Mouse (Mus musculus): ENCODE data around the gene Pheta2. TPM values are rescaled to one million over a fixed set of nuclear protein-coding genes. Genes with fewer than 3 reads are reported as not detected.

Gene Pheta2
- polyA plus RNA-seq, 1 experiment, result 1.8 TPM

- H3K36me3 ChIP-seq (ENCODE audit: control insufficient read depth), result peaks cover 86% of the 10 kb centered on the region
- TF ChIP-seq TAL1 (IDR thresholded peaks at IDR 0.05; ENCODE audit: low read length) (no peak), GATA1 (IDR thresholded peaks at IDR 0.05; ENCODE audit: low read length) (no peak)
- H3K27me3 ChIP-seq (ENCODE audit: control insufficient read depth), result no peaks in the 10 kb centered on the region
- H3K9me3 ChIP-seq (ENCODE audit: control insufficient read depth, low read length), result peaks cover 2% of the 10 kb centered on the region; the same call in 1 of the 2 replicates
- peak overlapping the region; percentile 91 for H3K4me3 ChIP-seq (replicated peaks)
- H3K4me1 ChIP-seq (ENCODE audit: control insufficient read depth), result peaks cover 79% of the 10 kb centered on the region
These were observed 9.1 kb downstream of the Pheta2 start for GRCm38 (mm10) chr15:82347852-82348251.

DNA sequence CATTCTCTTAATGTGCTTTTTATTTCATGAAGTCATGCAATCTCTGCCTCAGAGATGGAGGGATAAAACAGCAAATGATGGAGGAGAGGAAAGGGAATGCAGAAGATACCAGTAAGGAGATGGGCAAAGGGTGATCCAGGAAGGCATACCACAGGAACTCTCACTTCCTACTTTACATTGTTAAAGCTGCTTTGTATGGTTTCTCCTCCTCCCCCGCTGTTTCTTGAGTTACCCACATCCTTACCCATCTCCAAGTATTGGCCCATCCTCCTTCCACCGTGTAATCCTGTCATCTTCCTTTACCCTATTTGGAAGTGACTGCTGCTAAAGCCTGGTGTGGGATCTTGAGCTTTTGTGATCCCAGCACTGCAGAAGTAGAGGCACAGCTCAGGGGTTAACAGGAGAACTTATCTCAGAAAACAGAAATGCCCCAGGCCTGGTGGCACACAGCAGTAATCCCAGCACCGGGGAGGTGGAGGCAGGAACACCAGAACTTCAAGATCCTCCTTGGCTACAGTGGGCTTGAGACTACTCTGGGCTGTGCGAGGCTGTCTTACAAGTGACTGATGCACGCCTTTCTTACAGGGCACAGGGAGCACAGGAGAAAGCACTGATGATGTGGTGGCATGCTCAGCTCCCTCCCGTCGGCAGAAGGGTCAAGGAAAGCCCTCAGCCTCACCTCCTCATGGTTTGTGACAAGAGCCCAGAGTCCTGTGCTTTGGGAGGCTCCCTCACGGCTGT, 9.7 kb downstream of the Pheta2 start:
- TF ChIP-seq TAL1 (IDR thresholded peaks at IDR 0.05; ENCODE audit: low read length) (no peak), GATA1 (IDR thresholded peaks at IDR 0.05; ENCODE audit: low read length) (no peak)
- Histone ChIP-seq H3K27me3 (ENCODE audit: control insufficient read depth) (no peaks in the 10 kb centered on the region), H3K9me3 (ENCODE audit: control insufficient read depth, low read length) (peaks cover 1% of the 10 kb centered on the region; the same call in 1 of the 2 replicates), H3K4me1 (ENCODE audit: control insufficient read depth) (peaks cover 79% of the 10 kb centered on the region), H3K4me3 (replicated peaks) (no peak overlapping the region), H3K36me3 (ENCODE audit: control insufficient read depth) (peaks cover 80% of the 10 kb centered on the region)

- Histone ChIP-seq H3K9me3 (ENCODE audit: control insufficient read depth, low read length) (no peaks in the 10 kb centered on the region), H3K4me1 (ENCODE audit: control insufficient read depth) (peaks cover 75% of the 10 kb centered on the region), H3K27me3 (ENCODE audit: control insufficient read depth) (no peaks in the 10 kb centered on the region), H3K4me3 (replicated peaks) (no peak overlapping the region), H3K36me3 (ENCODE audit: control insufficient read depth) (peaks cover 75% of the 10 kb centered on the region)
- TF ChIP-seq TAL1 (IDR thresholded peaks at IDR 0.05; ENCODE audit: low read length), result no peak
- TF ChIP-seq GATA1 (IDR thresholded peaks at IDR 0.05; ENCODE audit: low read length), result no peak
These were observed 10.2 kb downstream of the Pheta2 start for GRCm38 (mm10) chr15:82348999-82349341.

DNA sequence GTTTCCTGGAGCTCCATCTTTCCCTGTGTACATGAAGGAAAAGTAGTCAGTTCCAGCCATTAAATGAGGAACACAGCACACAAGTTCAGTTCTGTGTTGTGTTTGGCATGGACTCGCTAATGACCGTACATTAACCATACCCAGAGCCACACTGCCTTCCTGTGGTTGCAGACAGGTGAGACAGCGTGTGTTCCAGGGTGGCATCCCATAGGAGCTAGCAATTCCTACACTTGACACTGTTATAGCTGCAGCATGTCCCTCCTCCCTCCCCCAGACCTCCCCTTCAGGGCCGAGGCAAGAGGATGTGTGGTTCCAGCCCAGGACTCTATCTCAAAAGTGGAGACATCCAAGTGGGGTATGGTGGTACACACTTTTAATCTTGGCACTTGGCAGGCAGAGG, 11.6 kb downstream of the Pheta2 start:
- TF ChIP-seq TAL1 (IDR thresholded peaks at IDR 0.05; ENCODE audit: low read length) (no peak), GATA1 (IDR thresholded peaks at IDR 0.05; ENCODE audit: low read length) (no peak)
- H3K4me1 ChIP-seq (ENCODE audit: control insufficient read depth), result peaks cover 70% of the 10 kb centered on the region
- no peaks in the 10 kb centered on the region for H3K27me3 ChIP-seq (ENCODE audit: control insufficient read depth)
- H3K9me3 ChIP-seq (ENCODE audit: control insufficient read depth, low read length), result peaks cover 2% of the 10 kb centered on the region
- no peak overlapping the region for H3K4me3 ChIP-seq (replicated peaks)
- peaks cover 61% of the 10 kb centered on the region for H3K36me3 ChIP-seq (ENCODE audit: control insufficient read depth)

DNA sequence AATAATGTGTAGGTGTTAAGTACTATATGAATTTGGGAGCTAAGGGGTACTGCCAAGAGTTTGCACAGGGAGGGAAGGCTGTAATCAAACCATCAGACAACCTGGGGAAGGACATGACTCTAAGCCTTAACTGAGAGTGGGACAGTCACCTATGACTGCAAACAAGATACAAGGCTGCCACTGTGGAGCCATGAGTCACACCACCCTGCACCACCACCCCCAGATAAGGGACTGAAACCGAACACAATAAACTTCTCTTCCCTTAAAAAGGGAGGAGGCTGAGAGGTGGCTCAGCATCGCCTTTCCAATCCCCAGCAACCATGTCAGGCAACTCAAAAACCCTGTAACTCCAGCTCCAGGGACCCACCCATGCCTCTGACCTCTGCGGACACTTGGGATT, 12.7 kb downstream of the Pheta2 start:
- Histone ChIP-seq H3K4me1 (ENCODE audit: control insufficient read depth) (peaks cover 71% of the 10 kb centered on the region), H3K36me3 (ENCODE audit: control insufficient read depth) (peaks cover 58% of the 10 kb centered on the region), H3K9me3 (ENCODE audit: control insufficient read depth, low read length) (peaks cover 6% of the 10 kb centered on the region), H3K4me3 (replicated peaks) (no peak overlapping the region), H3K27me3 (ENCODE audit: control insufficient read depth) (no peaks in the 10 kb centered on the region)
- no peak for TF ChIP-seq TAL1 (IDR thresholded peaks at IDR 0.05; ENCODE audit: low read length)

- H3K36me3 ChIP-seq (ENCODE audit: control insufficient read depth), result peaks cover 42% of the 10 kb centered on the region
- TF ChIP-seq TAL1 (IDR thresholded peaks at IDR 0.05; ENCODE audit: low read length), result no peak
- no peak for TF ChIP-seq GATA1 (IDR thresholded peaks at IDR 0.05; ENCODE audit: low read length)
- H3K9me3 ChIP-seq (ENCODE audit: control insufficient read depth, low read length), result peaks cover 6% of the 10 kb centered on the region
- peaks cover 55% of the 10 kb centered on the region for H3K4me1 ChIP-seq (ENCODE audit: control insufficient read depth)
- peak overlapping the region; percentile 91 for H3K4me3 ChIP-seq (replicated peaks)
- H3K27me3 ChIP-seq (ENCODE audit: control insufficient read depth), result no peaks in the 10 kb centered on the region
These were observed 14.5 kb downstream of the Pheta2 start for GRCm38 (mm10) chr15:82353078-82353744.

DNA sequence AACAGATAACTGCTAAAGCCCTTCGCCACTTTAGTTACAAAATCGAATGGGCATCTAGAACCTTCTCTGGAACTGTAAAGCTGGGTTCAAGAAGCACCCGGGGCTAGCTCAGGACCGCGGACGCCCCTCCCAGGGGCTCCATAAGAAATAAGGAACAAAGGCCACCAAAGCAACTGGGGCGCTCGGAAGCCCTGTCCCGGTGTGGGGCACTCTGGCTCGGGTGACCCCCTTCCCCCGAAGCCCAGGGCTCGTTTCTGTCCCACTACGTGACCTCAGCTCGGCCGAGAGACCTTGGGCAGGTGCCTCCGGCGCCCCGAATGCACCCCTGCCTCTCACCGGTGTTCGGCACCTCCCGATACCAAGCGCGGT, 15.0 kb downstream of the Pheta2 start:
- Histone ChIP-seq H3K4me1 (ENCODE audit: control insufficient read depth) (peaks cover 50% of the 10 kb centered on the region), H3K4me3 (replicated peaks) (peak overlapping the region; percentile 91), H3K9me3 (ENCODE audit: control insufficient read depth, low read length) (peaks cover 6% of the 10 kb centered on the region), H3K36me3 (ENCODE audit: control insufficient read depth) (peaks cover 36% of the 10 kb centered on the region), H3K27me3 (ENCODE audit: control insufficient read depth) (no peaks in the 10 kb centered on the region)
- no peak for TF ChIP-seq GATA1 (IDR thresholded peaks at IDR 0.05; ENCODE audit: low read length)
- no peak for TF ChIP-seq TAL1 (IDR thresholded peaks at IDR 0.05; ENCODE audit: low read length)

GRCm38 (mm10) chr15:82354126-82354945, 15.6 kb downstream of the Pheta2 start, which contains the start of gene Ndufa6:
Gene Ndufa6 (minus strand): TSS chr15:82354322.
- TF ChIP-seq GATA1 (IDR thresholded peaks at IDR 0.05; ENCODE audit: low read length), result peak; percentile 19; the same call in 1 of the 2 replicates
- no peak for TF ChIP-seq TAL1 (IDR thresholded peaks at IDR 0.05; ENCODE audit: low read length)
- H3K4me1 ChIP-seq (ENCODE audit: control insufficient read depth), result peaks cover 46% of the 10 kb centered on the region

More at GRCm38 (mm10) chr15:82354126-82354945, 15.6 kb downstream of the Pheta2 start, which contains the start of gene Ndufa6:
- H3K9me3 ChIP-seq (ENCODE audit: control insufficient read depth, low read length), result peaks cover 6% of the 10 kb centered on the region
- peak within 1 kb of the TSS; percentile 91 for H3K4me3 ChIP-seq (replicated peaks)
- H3K27me3 ChIP-seq (ENCODE audit: control insufficient read depth), result no peaks in the 10 kb centered on the region
- H3K36me3 ChIP-seq (ENCODE audit: control insufficient read depth), result peaks cover 30% of the 10 kb centered on the region

Measured in erythroblast, embryonic 14.5 days (primary cell).